In genomic region chr9:96773146-96773545, GRCm38 (mm10) we compare ENCODE assay signal across 7 mouse cellular contexts. TPM values are rescaled to one million over a fixed set of nuclear protein-coding genes. Genes with fewer than 3 reads are reported as not detected.
A peak's percentile ranks its signal among the peaks of the same experiment; 100 is the strongest.
DNase-seq lines count a peak whose midpoint lies in the region; ATAC-seq lines count a peak whose summit lies in the region.

No protein-coding gene starts in this region.

- no peak for DNase-seq in kidney, postnatal 10 days
- DNase-seq in ES-CJ7 (ENCODE audit: low read depth, low spot score) = peak; percentile 18
- DNase-seq in adrenal gland, postnatal 14 days = peak; percentile 65
- DNase-seq in spleen, postnatal 10 days (ENCODE audit: low spot score in 2 of 2) = no peak
- DNase-seq in heart, postnatal 36 days = no peak

- no peaks in the 10 kb centered on the region for H3K9me3 ChIP-seq in kidney, embryonic 14.5 days (ENCODE audit: control insufficient read depth, low read length)
- no peaks in the 10 kb centered on the region for H3K9me3 ChIP-seq in limb, embryonic 12.5 days

- no peaks in the 10 kb centered on the region for H3K27me3 ChIP-seq in kidney, embryonic 14.5 days (ENCODE audit: control insufficient read depth, insufficient read depth, low read length)
- H3K27me3 ChIP-seq in limb, embryonic 12.5 days = no peaks in the 10 kb centered on the region; the same call in none of the 2 replicates

- H3K4me2 ChIP-seq in kidney, embryonic 14.5 days (replicated peaks; ENCODE audit: low read depth, low read length) = no peak overlapping the region
- 0 out of 2 replicates have a peak overlapping the region, but pooled peaks have one; percentile 13 for H3K4me2 ChIP-seq in limb, embryonic 12.5 days

- H3K36me3 ChIP-seq in kidney, embryonic 14.5 days (ENCODE audit: control insufficient read depth, insufficient read depth, low read length) = no peaks in the 10 kb centered on the region
- no peaks in the 10 kb centered on the region for H3K36me3 ChIP-seq in limb, embryonic 12.5 days

- H3K9ac ChIP-seq in kidney, embryonic 14.5 days (ENCODE audit: low read depth, low read length) = no peak overlapping the region
- no peak overlapping the region for H3K9ac ChIP-seq in limb, embryonic 12.5 days (replicated peaks)

- ATAC-seq in kidney, embryonic 14.5 days (ENCODE audit: low FRiP score, low TSS enrichment) = peak; percentile 26; the same call in 1 of the 2 replicates
- ATAC-seq in limb, embryonic 12.5 days (ENCODE audit: insufficient number of reproducible peaks, insufficient read depth, low FRiP score, low TSS enrichment, low read depth) = no peak

- WGBS in kidney, embryonic 14.5 days = 7% methylated on average over 6 of the region's 6 CpGs
- 3% methylated on average over 6 of the region's 6 CpGs for WGBS in limb, embryonic 12.5 days

- H3K4me1 ChIP-seq in kidney, embryonic 14.5 days (ENCODE audit: control insufficient read depth, insufficient read depth, low read length) = no peaks in the 10 kb centered on the region
- H3K4me1 ChIP-seq in limb, embryonic 12.5 days (replicated peaks) = peaks cover 31% of the 10 kb centered on the region

- intact Hi-C loops in heart, postnatal 36 days (cut with DNase I) = no loop called here

- H3K27ac ChIP-seq in kidney, embryonic 14.5 days (ENCODE audit: low read depth, low read length) = no peak overlapping the region
- H3K27ac ChIP-seq in limb, embryonic 12.5 days = no peak overlapping the region

- no peak overlapping the region for H3K4me3 ChIP-seq in kidney, embryonic 14.5 days (ENCODE audit: low read length)
- no peak overlapping the region for H3K4me3 ChIP-seq in limb, embryonic 12.5 days (replicated peaks)

RNA-seq across cellular contexts. Expression of gene Zbtb38, which starts 20.5 kb away (rescaled TPM):
- 15.6 and 20.5 TPM in 2 replicates for polyA plus RNA-seq in kidney, embryonic 14.5 days (2014; fragmentation: Nextera tagmentation; extraction: Ambion mirVana)
- total RNA-seq in adrenal gland, postnatal 14 days (2021) = 41.5 and 52.1 TPM in 2 replicates
- polyA plus RNA-seq in limb, embryonic 12.5 days (2016; fragmentation: Nextera tagmentation; extraction: Ambion mirVana) = 10.2 and 11.6 TPM in 2 replicates
- 10 to 100 TPM; 39.1 to 39.8 TPM for total RNA-seq in heart, postnatal 36 days (2021)

Comparison
In these comparisons a context has a peak if more than half of its experiments do, and no peak if none do; other contexts are left out.
1. DNase-seq: peak in ES-CJ7 (single experiment) and adrenal gland, postnatal 14 days (single experiment); none in kidney, postnatal 10 days (single experiment), spleen, postnatal 10 days (0 of 2) and heart, postnatal 36 days (0 of 2).